9 mouse cellular contexts compared by ENCODE assay signal in genomic region chr5:120836731-120837585, GRCm38 (mm10). TPM values are rescaled to one million over a fixed set of nuclear protein-coding genes. Genes with fewer than 3 reads are reported as not detected.
DNase-seq lines count a peak whose midpoint lies in the region; ATAC-seq and TF ChIP-seq lines count a peak whose summit lies in the region.
"Had no signal": no experiment of that assay in that cellular context is flagged by ENCODE, and none has a peak within 500 bp of the region (broad histone marks: within the 10 kb centered on the region; RNA-seq: fewer than 3 reads in every experiment).

No protein-coding gene starts in this region.

- no peaks in the 10 kb centered on the region for H3K4me1 ChIP-seq in ES-Bruce4 (ENCODE audit: control insufficient read depth, insufficient read depth, low read length)
- H3K4me1 ChIP-seq in embryonic facial prominence, embryonic 11.5 days (ENCODE audit: control insufficient read depth, insufficient read depth, low read length) = no peaks in the 10 kb centered on the region
- H3K4me1 ChIP-seq in limb, embryonic 10.5 days = no peaks in the 10 kb centered on the region
- H3K4me1 ChIP-seq: neural tube, embryonic 12.5 days had no signal

- H3K9me3 ChIP-seq in ES-Bruce4 (replicated peaks; ENCODE audit: control insufficient read depth, insufficient read depth, low read length, poor library complexity, severe bottlenecking) = 0 out of 2 replicates have a peak, but pooled peaks cover 3% of the 10 kb centered on the region
- H3K9me3 ChIP-seq in embryonic facial prominence, embryonic 11.5 days (replicated peaks; ENCODE audit: control insufficient read depth, low read length) = no peaks in the 10 kb centered on the region
- H3K9me3 ChIP-seq in limb, embryonic 10.5 days (replicated peaks) = no peaks in the 10 kb centered on the region
- H3K9me3 ChIP-seq: neural tube, embryonic 12.5 days had no signal

- 8% methylated on average over 8 of the region's 8 CpGs for WGBS in embryonic facial prominence, embryonic 11.5 days
- 9% methylated on average over 8 of the region's 8 CpGs for WGBS in limb, embryonic 10.5 days

- H3K36me3 ChIP-seq in ES-Bruce4 (ENCODE audit: control insufficient read depth, insufficient read depth, low read length, poor library complexity, severe bottlenecking) = no peaks in the 10 kb centered on the region
- no peaks in the 10 kb centered on the region for H3K36me3 ChIP-seq in embryonic facial prominence, embryonic 11.5 days (replicated peaks; ENCODE audit: control insufficient read depth, insufficient read depth, low read depth, low read length)
- H3K36me3 ChIP-seq in limb, embryonic 10.5 days = no peaks in the 10 kb centered on the region
- H3K36me3 ChIP-seq: neural tube, embryonic 12.5 days had no signal

- TF ChIP-seq CTCF in ES-Bruce4 (IDR thresholded peaks at IDR 0.05; ENCODE audit: low read depth, low read length) = peak; percentile 70

- H3K27me3 ChIP-seq in ES-Bruce4 (ENCODE audit: control insufficient read depth, insufficient read depth, low read length, poor library complexity, severe bottlenecking) = peaks cover 10% of the 10 kb centered on the region
- H3K27me3 ChIP-seq in embryonic facial prominence, embryonic 11.5 days (ENCODE audit: control insufficient read depth, insufficient read depth, low read length) = no peaks in the 10 kb centered on the region
- H3K27me3 ChIP-seq in limb, embryonic 10.5 days (ENCODE audit: low read depth, poor library complexity, severe bottlenecking) = peaks cover 15% of the 10 kb centered on the region; the same call in 1 of the 2 replicates

- no peak for ATAC-seq in embryonic facial prominence, embryonic 11.5 days (replicated peaks; ENCODE audit: insufficient number of reproducible peaks, low FRiP score, low TSS enrichment, low read depth)

- TF ChIP-seq POLR2A in ES-Bruce4 (IDR thresholded peaks at IDR 0.05; ENCODE audit: insufficient read depth, low read length) = no peak

- no peak overlapping the region for H3K9ac ChIP-seq in ES-Bruce4 (ENCODE audit: low read depth, poor library complexity, severe bottlenecking)
- H3K9ac ChIP-seq in embryonic facial prominence, embryonic 11.5 days (replicated peaks; ENCODE audit: low read length) = no peak overlapping the region
- H3K9ac ChIP-seq: neural tube, embryonic 12.5 days had no signal

- DNase-seq in layer of hippocampus, adult 11-12 months (ENCODE audit: low spot score) = peak; percentile 55
- DNase-seq in layer of hippocampus, adult 9-11 months = no peak
- peak; percentile 47 for DNase-seq in adrenal gland, postnatal 25 days
- peak; percentile 53 for DNase-seq in embryonic facial prominence, embryonic 11.5 days (ENCODE audit: low spot score)
- DNase-seq in limb, embryonic 10.5 days (ENCODE audit: low spot score) = peak; percentile 58
- peak; percentile 41 for DNase-seq in retina, postnatal 7 days (ENCODE audit: low read depth, low spot score)

- TF ChIP-seq EP300 in ES-Bruce4 (IDR thresholded peaks at IDR 0.05; ENCODE audit: insufficient read depth, low read depth, low read length) = no peak

- H3K27ac ChIP-seq in ES-Bruce4 (ENCODE audit: insufficient read depth, low read length) = no peak overlapping the region
- no peak overlapping the region for H3K27ac ChIP-seq in embryonic facial prominence, embryonic 11.5 days (replicated peaks; ENCODE audit: low read depth, low read length)
- no peak overlapping the region for H3K27ac ChIP-seq in limb, embryonic 10.5 days
- H3K27ac ChIP-seq: neural tube, embryonic 12.5 days had no signal

- H3K4me3 ChIP-seq in ES-Bruce4 (ENCODE audit: low read depth, low read length) = no peak overlapping the region
- H3K4me3 ChIP-seq in embryonic facial prominence, embryonic 11.5 days (ENCODE audit: low read depth, low read length) = no peak overlapping the region
- no peak overlapping the region for H3K4me3 ChIP-seq in limb, embryonic 10.5 days
- H3K4me3 ChIP-seq: neural tube, embryonic 12.5 days had no signal

- no peak overlapping the region for H3K4me2 ChIP-seq in embryonic facial prominence, embryonic 11.5 days (ENCODE audit: low read depth, low read length)
- H3K4me2 ChIP-seq: neural tube, embryonic 12.5 days had no signal

RNA-seq across cellular contexts. Expression of gene Oas1f, which starts 10.2 kb away (rescaled TPM):
- polyA plus RNA-seq in ES-Bruce4 (2011; ENCODE audit: insufficient read depth, insufficient read length, low read depth, missing spikeins) = not detected in 2 replicates
- not detected in 2 replicates for total RNA-seq in adrenal gland, postnatal 25 days (2021)
- polyA plus RNA-seq in embryonic facial prominence, embryonic 11.5 days (2014; fragmentation: Nextera tagmentation; extraction: Ambion mirVana) = not detected in 2 replicates
- polyA plus RNA-seq in limb, embryonic 10.5 days (2016; fragmentation: Nextera tagmentation; extraction: Ambion mirVana) = not detected in 2 replicates
- polyA plus RNA-seq: neural tube, embryonic 12.5 days had no signal

RNA-seq across cellular contexts. Expression of gene Oas1h, which starts 24.3 kb away (rescaled TPM):
- not detected in 2 replicates for polyA plus RNA-seq in ES-Bruce4 (2011; ENCODE audit: insufficient read depth, insufficient read length, low read depth, missing spikeins)
- not detected in 2 replicates for total RNA-seq in adrenal gland, postnatal 25 days (2021)
- not detected in 2 replicates for polyA plus RNA-seq in embryonic facial prominence, embryonic 11.5 days (2014; fragmentation: Nextera tagmentation; extraction: Ambion mirVana)
- polyA plus RNA-seq in limb, embryonic 10.5 days (2016; fragmentation: Nextera tagmentation; extraction: Ambion mirVana) = not detected in 2 replicates
- polyA plus RNA-seq: heart, embryonic 16.5 days; neural tube, embryonic 12.5 days had no signal

RNA-seq across cellular contexts. Expression of gene Oas1c, which starts 24.6 kb away (rescaled TPM):
- 3.0 and 4.3 TPM in 2 replicates for polyA plus RNA-seq in ES-Bruce4 (2011; ENCODE audit: insufficient read depth, insufficient read length, low read depth, missing spikeins)
- 1.3 and 1.5 TPM in 2 replicates for total RNA-seq in adrenal gland, postnatal 25 days (2021)
- 0.24 and 0.27 TPM in 2 replicates for polyA plus RNA-seq in embryonic facial prominence, embryonic 11.5 days (2014; fragmentation: Nextera tagmentation; extraction: Ambion mirVana)
- 0.23 and 0.43 TPM in 2 replicates for polyA plus RNA-seq in limb, embryonic 10.5 days (2016; fragmentation: Nextera tagmentation; extraction: Ambion mirVana)

RNA-seq across cellular contexts. Expression of gene Oas1e, which starts 41.6 kb away (rescaled TPM):
- not detected in 2 replicates for polyA plus RNA-seq in ES-Bruce4 (2011; ENCODE audit: insufficient read depth, insufficient read length, low read depth, missing spikeins)
- total RNA-seq in adrenal gland, postnatal 25 days (2021) = not detected in 2 replicates
- not detected in 2 replicates for polyA plus RNA-seq in embryonic facial prominence, embryonic 11.5 days (2014; fragmentation: Nextera tagmentation; extraction: Ambion mirVana)
- polyA plus RNA-seq in limb, embryonic 10.5 days (2016; fragmentation: Nextera tagmentation; extraction: Ambion mirVana) = not detected in 2 replicates
- polyA plus RNA-seq: heart, embryonic 16.5 days; neural tube, embryonic 12.5 days had no signal

RNA-seq across cellular contexts. Expression of gene Oas1g, which starts 50.5 kb away (rescaled TPM):
- polyA plus RNA-seq in ES-Bruce4 (2011; ENCODE audit: insufficient read depth, insufficient read length, low read depth, missing spikeins) = 0.97 and 1.5 TPM in 2 replicates
- 0.58 and 1.7 TPM in 2 replicates for total RNA-seq in adrenal gland, postnatal 25 days (2021)
- polyA plus RNA-seq in embryonic facial prominence, embryonic 11.5 days (2014; fragmentation: Nextera tagmentation; extraction: Ambion mirVana) = not detected in 2 replicates
- 0.19 TPM in 1 of 2 replicates, not detected in the other for polyA plus RNA-seq in limb, embryonic 10.5 days (2016; fragmentation: Nextera tagmentation; extraction: Ambion mirVana)
